Mouse (Mus musculus) MEL (cell line): Measurements from ENCODE around the gene Acvr2a.

Source experiments
- CTCF ChIP-seq, 3 experiments: IDR thresholded peaks in 2 of 3; conservative IDR thresholded peaks in 1 of 3; 2 replicates each; pipeline ENCODE4 v1.5.1; 2011 to 2012; ENCODE audit warnings: low read length in 3 of 3, low read depth in 2 of 3, mild to moderate bottlenecking in 2 of 3, improper control_type of control experiment in 1 of 3, inconsistent platforms in 1 of 3, mixed read lengths in 1 of 3, moderate library complexity in 1 of 3; ENCODE audit not compliant: control insufficient read depth in 1 of 3, insufficient read depth in 1 of 3, poor library complexity in 1 of 3, severe bottlenecking in 1 of 3
- GATA1 ChIP-seq: IDR thresholded peaks from 2 replicates; pipeline ENCODE4 v1.6.1; 2011; ENCODE audit warnings: low read depth, low read length, improper control_type of control experiment
- KAT2A ChIP-seq: conservative IDR thresholded peaks from 2 replicates; pipeline ENCODE4 v1.6.1; 2012; ENCODE audit warnings: low read depth, low read length, improper control_type of control experiment, inconsistent platforms
- MAX ChIP-seq: IDR thresholded peaks from 2 replicates; pipeline ENCODE4 v1.6.1; 2011; ENCODE audit warnings: low read length, improper control_type of control experiment
- NRF1 ChIP-seq: IDR thresholded peaks from 2 replicates; pipeline ENCODE4 v1.6.1; 2014; ENCODE audit warnings: low read depth, mild to moderate bottlenecking, inconsistent platforms, low read length, improper control_type of control experiment, moderate library complexity; ENCODE audit not compliant: poor library complexity, insufficient read depth, severe bottlenecking
- POLR2AphosphoS2 ChIP-seq: IDR thresholded peaks from 2 replicates; pipeline ENCODE4 v1.6.1; 2011; ENCODE audit warnings: low read length, improper control_type of control experiment
- SMC3 ChIP-seq: IDR thresholded peaks from 2 replicates; pipeline ENCODE4 v1.6.1; 2011; ENCODE audit warnings: low read depth, low read length, improper control_type of control experiment
- TAL1 ChIP-seq: IDR thresholded peaks from 2 replicates; pipeline ENCODE4 v1.6.1; 2012; ENCODE audit warnings: mild to moderate bottlenecking, inconsistent platforms, low read length, moderate library complexity, mixed read lengths
- ZKSCAN1 ChIP-seq: IDR thresholded peaks from 2 replicates; pipeline ENCODE4 v1.6.1; 2012; ENCODE audit warnings: low read depth, mild to moderate bottlenecking, inconsistent platforms, low read length, improper control_type of control experiment, moderate library complexity

- no peak for TF ChIP-seq CTCF (IDR thresholded peaks at IDR 0.05 in 2 of 3, conservative IDR thresholded peaks at IDR 0.05 in 1 of 3; ENCODE audit: control insufficient read depth in 1 of 3, insufficient read depth in 1 of 3, low read depth in 2 of 3, low read length in 3 of 3, poor library complexity in 1 of 3, severe bottlenecking in 1 of 3)
- no peak for TF ChIP-seq GATA1
- no peak for TF ChIP-seq SMC3
- TF ChIP-seq ZKSCAN1 = no peak
- TF ChIP-seq TAL1 = no peak
- no peak for TF ChIP-seq NRF1
- no peak for TF ChIP-seq POLR2AphosphoS2
- TF ChIP-seq KAT2A = no peak
- TF ChIP-seq MAX = no peak
Observed at GRCm38 (mm10) chr2:48767778-48768177, 46.1 kb upstream of the Acvr2a start.
